In the genomic region with DNA sequence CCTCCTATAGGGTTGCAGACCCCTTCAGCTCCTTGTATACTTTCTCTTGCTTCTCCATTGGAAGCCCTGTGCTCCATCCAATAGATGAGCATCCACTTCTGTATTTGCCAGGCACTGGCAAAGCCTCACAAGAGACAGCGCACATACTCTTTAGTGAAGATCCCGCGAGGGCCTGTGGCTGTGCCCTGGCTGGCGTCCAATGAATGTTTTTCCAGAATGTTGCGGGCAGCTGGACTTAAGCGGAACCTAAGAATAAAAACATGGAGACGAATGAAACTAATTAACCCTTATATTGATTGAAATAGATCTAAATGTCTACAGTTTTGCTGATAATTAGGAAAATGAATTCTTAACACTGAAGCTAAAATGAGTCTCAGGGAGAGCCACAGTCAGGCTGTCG, we compare ENCODE assay signal across 17 mouse cellular contexts. TPM values are rescaled to one million over a fixed set of nuclear protein-coding genes. Genes with fewer than 3 reads are reported as not detected.
DNase-seq lines count a peak whose midpoint lies in the region; ATAC-seq and TF ChIP-seq lines count a peak whose summit lies in the region.
"Had no signal": no experiment of that assay in that cellular context is flagged by ENCODE, and none has a peak within 500 bp of the region (broad histone marks: within the 10 kb centered on the region; RNA-seq: fewer than 3 reads in every experiment).

No protein-coding gene starts in this region.

- H3K36me3 ChIP-seq in embryonic facial prominence, embryonic 14.5 days (ENCODE audit: control insufficient read depth, insufficient read depth, low read length): peaks cover 22% of the 10 kb centered on the region; the same call in 1 of the 2 replicates
- H3K36me3 ChIP-seq in embryonic facial prominence, embryonic 10.5 days (replicated peaks): peaks cover 32% of the 10 kb centered on the region
- H3K36me3 ChIP-seq in kidney, adult 2 months (ENCODE audit: control insufficient read depth, insufficient read depth, low read length): no peaks in the 10 kb centered on the region; the same call in 1 of the 2 replicates
- peaks cover 3% of the 10 kb centered on the region for H3K36me3 ChIP-seq in midbrain, embryonic 14.5 days (ENCODE audit: control insufficient read depth, insufficient read depth, low read length)
- H3K36me3 ChIP-seq in midbrain, embryonic 16.5 days (ENCODE audit: control insufficient read depth, insufficient read depth, low read length): peaks cover 5% of the 10 kb centered on the region; the same call in 1 of the 2 replicates
- peaks cover under 1% of the 10 kb centered on the region; the same call in 1 of the 2 replicates for H3K36me3 ChIP-seq in hindbrain, embryonic 16.5 days (ENCODE audit: control insufficient read depth, insufficient read depth, low read length)

- no peak overlapping the region for H3K9ac ChIP-seq in embryonic facial prominence, embryonic 14.5 days (ENCODE audit: low read depth, low read length)
- H3K9ac ChIP-seq in midbrain, embryonic 14.5 days (replicated peaks; ENCODE audit: low read length): no peak overlapping the region
- no peak overlapping the region for H3K9ac ChIP-seq in midbrain, embryonic 16.5 days (ENCODE audit: low read depth, low read length)
- no peak overlapping the region for H3K9ac ChIP-seq in hindbrain, embryonic 16.5 days (ENCODE audit: low read depth, low read length)
- H3K9ac ChIP-seq: embryonic facial prominence, embryonic 13.5 days; forebrain, postnatal 0 days; kidney, embryonic 15.5 days; liver, embryonic 14.5 days; midbrain, embryonic 12.5 days; neural tube, embryonic 15.5 days had no signal

- intact Hi-C loops in gastrocnemius, postnatal 14 days (cut with DNase I; ENCODE audit: low total_unique reads): no loop called here

- 70% methylated on average over 8 of the region's 8 CpGs for WGBS in embryonic facial prominence, embryonic 14.5 days
- WGBS in embryonic facial prominence, embryonic 10.5 days: 93% methylated on average over 8 of the region's 8 CpGs
- WGBS in kidney, adult 2 months: 66% methylated on average over 8 of the region's 8 CpGs
- 73% methylated on average over 8 of the region's 8 CpGs for WGBS in midbrain, embryonic 14.5 days
- WGBS in midbrain, embryonic 16.5 days: 64% methylated on average over 8 of the region's 8 CpGs
- WGBS in hindbrain, embryonic 16.5 days: 47% methylated on average over 8 of the region's 8 CpGs

- DNase-seq in embryonic facial prominence, embryonic 14.5 days (ENCODE audit: low spot score): peak; percentile 38
- DNase-seq in embryonic facial prominence, embryonic 10.5 days (ENCODE audit: low spot score): no peak
- DNase-seq in kidney, postnatal 10 days: peak; percentile 41
- DNase-seq in kidney, adult 2 months: no peak
- peak; percentile 47 for DNase-seq in midbrain, embryonic 14.5 days
- DNase-seq in gastrocnemius, postnatal 14 days: peak; percentile 41
- DNase-seq: cerebellum, adult 2 months; forebrain, postnatal 0 days; right cerebral cortex, postnatal 25 days; thymus, adult 2 months had no signal

- ATAC-seq in embryonic facial prominence, embryonic 14.5 days (ENCODE audit: low read depth): no peak
- ATAC-seq in midbrain, embryonic 14.5 days (ENCODE audit: low FRiP score, low TSS enrichment): no peak
- ATAC-seq in midbrain, embryonic 16.5 days: no peak
- no peak for ATAC-seq in hindbrain, embryonic 16.5 days
- ATAC-seq: forebrain, postnatal 0 days had no signal

- H3K4me2 ChIP-seq in embryonic facial prominence, embryonic 14.5 days (ENCODE audit: low read depth, low read length): no peak overlapping the region
- no peak overlapping the region for H3K4me2 ChIP-seq in midbrain, embryonic 14.5 days (ENCODE audit: low read length)
- H3K4me2 ChIP-seq in midbrain, embryonic 16.5 days (ENCODE audit: low read length): no peak overlapping the region
- H3K4me2 ChIP-seq in hindbrain, embryonic 16.5 days (ENCODE audit: low read length): no peak overlapping the region
- H3K4me2 ChIP-seq: embryonic facial prominence, embryonic 13.5 days; kidney, embryonic 15.5 days; midbrain, embryonic 12.5 days; neural tube, embryonic 15.5 days had no signal

- H3K4me3 ChIP-seq in embryonic facial prominence, embryonic 14.5 days (ENCODE audit: low read depth, low read length): no peak overlapping the region
- H3K4me3 ChIP-seq in embryonic facial prominence, embryonic 10.5 days: no peak overlapping the region
- H3K4me3 ChIP-seq in kidney, adult 2 months (ENCODE audit: insufficient read depth, low read depth, low read length): no peak overlapping the region
- H3K4me3 ChIP-seq in midbrain, embryonic 14.5 days (replicated peaks; ENCODE audit: low read depth, low read length): no peak overlapping the region
- H3K4me3 ChIP-seq in midbrain, embryonic 16.5 days (ENCODE audit: low read depth, low read length): no peak overlapping the region
- H3K4me3 ChIP-seq in hindbrain, embryonic 16.5 days (ENCODE audit: low read length): no peak overlapping the region
- H3K4me3 ChIP-seq: embryonic facial prominence, embryonic 13.5 days; kidney, embryonic 15.5 days; midbrain, embryonic 12.5 days; neural tube, embryonic 15.5 days had no signal

- H3K27ac ChIP-seq in embryonic facial prominence, embryonic 14.5 days (replicated peaks; ENCODE audit: low read depth, low read length): no peak overlapping the region
- no peak overlapping the region for H3K27ac ChIP-seq in embryonic facial prominence, embryonic 10.5 days (replicated peaks)
- H3K27ac ChIP-seq in kidney, adult 2 months (ENCODE audit: insufficient read depth, low read depth, low read length): no peak overlapping the region
- no peak overlapping the region for H3K27ac ChIP-seq in midbrain, embryonic 14.5 days (replicated peaks; ENCODE audit: low read depth, low read length)
- no peak overlapping the region for H3K27ac ChIP-seq in midbrain, embryonic 16.5 days (ENCODE audit: low read length)
- no peak overlapping the region for H3K27ac ChIP-seq in hindbrain, embryonic 16.5 days (ENCODE audit: low read depth, low read length)
- H3K27ac ChIP-seq: embryonic facial prominence, embryonic 13.5 days; kidney, embryonic 15.5 days; liver, embryonic 14.5 days; midbrain, embryonic 12.5 days; neural tube, embryonic 15.5 days had no signal

- no peak for TF ChIP-seq CTCF in kidney, adult 2 months (conservative IDR thresholded peaks at IDR 0.05; ENCODE audit: insufficient read depth, insufficient read length, low read depth, low read length)

- H3K4me1 ChIP-seq in embryonic facial prominence, embryonic 14.5 days (ENCODE audit: control insufficient read depth, insufficient read depth, low read length): no peaks in the 10 kb centered on the region
- no peaks in the 10 kb centered on the region for H3K4me1 ChIP-seq in embryonic facial prominence, embryonic 10.5 days
- H3K4me1 ChIP-seq in kidney, adult 2 months (ENCODE audit: control insufficient read depth, insufficient read depth, low read length): peaks cover 6% of the 10 kb centered on the region; the same call in 1 of the 2 replicates
- H3K4me1 ChIP-seq in midbrain, embryonic 14.5 days (ENCODE audit: control insufficient read depth, insufficient read depth, low read length): no peaks in the 10 kb centered on the region
- H3K4me1 ChIP-seq in midbrain, embryonic 16.5 days (ENCODE audit: control insufficient read depth, insufficient read depth, low read length): no peaks in the 10 kb centered on the region
- H3K4me1 ChIP-seq in hindbrain, embryonic 16.5 days (ENCODE audit: control insufficient read depth, insufficient read depth, low read depth, low read length): no peaks in the 10 kb centered on the region
- H3K4me1 ChIP-seq: embryonic facial prominence, embryonic 13.5 days; kidney, embryonic 15.5 days; neural tube, embryonic 15.5 days had no signal

- H3K27me3 ChIP-seq in embryonic facial prominence, embryonic 14.5 days (replicated peaks; ENCODE audit: control insufficient read depth, insufficient read depth, low read length): no peaks in the 10 kb centered on the region
- H3K27me3 ChIP-seq in embryonic facial prominence, embryonic 10.5 days (replicated peaks; ENCODE audit: low read depth, poor library complexity, severe bottlenecking): no peaks in the 10 kb centered on the region
- no peaks in the 10 kb centered on the region for H3K27me3 ChIP-seq in kidney, adult 2 months (replicated peaks; ENCODE audit: control insufficient read depth, insufficient read depth, low read length)
- H3K27me3 ChIP-seq in midbrain, embryonic 14.5 days (ENCODE audit: control insufficient read depth, insufficient read depth, low read length): no peaks in the 10 kb centered on the region
- no peaks in the 10 kb centered on the region for H3K27me3 ChIP-seq in midbrain, embryonic 16.5 days (ENCODE audit: control insufficient read depth, insufficient read depth, low read depth, low read length)
- H3K27me3 ChIP-seq in hindbrain, embryonic 16.5 days (replicated peaks; ENCODE audit: control insufficient read depth, insufficient read depth, low read length): no peaks in the 10 kb centered on the region
- H3K27me3 ChIP-seq: embryonic facial prominence, embryonic 13.5 days; kidney, embryonic 15.5 days; midbrain, embryonic 12.5 days; neural tube, embryonic 15.5 days had no signal

- no peaks in the 10 kb centered on the region for H3K9me3 ChIP-seq in embryonic facial prominence, embryonic 14.5 days (ENCODE audit: control insufficient read depth, low read length)
- H3K9me3 ChIP-seq in embryonic facial prominence, embryonic 10.5 days: no peaks in the 10 kb centered on the region
- H3K9me3 ChIP-seq in midbrain, embryonic 14.5 days (ENCODE audit: control insufficient read depth, low read length): no peaks in the 10 kb centered on the region
- H3K9me3 ChIP-seq in midbrain, embryonic 16.5 days (replicated peaks; ENCODE audit: control insufficient read depth, low read length, poor library complexity, severe bottlenecking): no peaks in the 10 kb centered on the region
- H3K9me3 ChIP-seq in hindbrain, embryonic 16.5 days (ENCODE audit: control insufficient read depth, low read length): no peaks in the 10 kb centered on the region
- H3K9me3 ChIP-seq: embryonic facial prominence, embryonic 13.5 days; kidney, embryonic 15.5 days; midbrain, embryonic 12.5 days; neural tube, embryonic 15.5 days had no signal

- TF ChIP-seq POLR2A in kidney, adult 2 months (IDR thresholded peaks at IDR 0.05; ENCODE audit: low read depth, low read length): no peak

RNA-seq across cellular contexts. Expression of a gene that starts 32.4 kb away (rescaled TPM):
- polyA plus RNA-seq in embryonic facial prominence, embryonic 14.5 days (2014; fragmentation: Nextera tagmentation; extraction: Ambion mirVana): 36.6 and 41.1 TPM in 2 replicates
- 40.5 and 44.9 TPM in 2 replicates for polyA plus RNA-seq in embryonic facial prominence, embryonic 10.5 days (2016; fragmentation: Nextera tagmentation; extraction: Ambion mirVana)
- 27.9 and 37.2 TPM in 2 replicates for polyA plus RNA-seq in kidney, adult 2 months (2012; rRNA removed)
- polyA plus RNA-seq in midbrain, embryonic 14.5 days (2014; fragmentation: Nextera tagmentation; extraction: Ambion mirVana): 66.9 and 67.1 TPM in 2 replicates
- 70.9 and 74.8 TPM in 2 replicates for polyA plus RNA-seq in midbrain, embryonic 16.5 days (2015; fragmentation: Nextera tagmentation; extraction: Ambion mirVana)
- total RNA-seq in gastrocnemius, postnatal 14 days (2021): 10 to 100 TPM; 79.1 to 97.1 TPM
- 73.7 and 78.3 TPM in 2 replicates for polyA plus RNA-seq in hindbrain, embryonic 16.5 days (2015; fragmentation: Nextera tagmentation; extraction: Ambion mirVana)

RNA-seq across cellular contexts. Expression of a gene that starts 32.6 kb away (rescaled TPM):
- 80.0 and 90.8 TPM in 2 replicates for polyA plus RNA-seq in embryonic facial prominence, embryonic 14.5 days (2014; fragmentation: Nextera tagmentation; extraction: Ambion mirVana)
- polyA plus RNA-seq in embryonic facial prominence, embryonic 10.5 days (2016; fragmentation: Nextera tagmentation; extraction: Ambion mirVana): 65.9 and 74.8 TPM in 2 replicates
- polyA plus RNA-seq in kidney, adult 2 months (2012; rRNA removed): 18.7 and 24.4 TPM in 2 replicates
- polyA plus RNA-seq in midbrain, embryonic 14.5 days (2014; fragmentation: Nextera tagmentation; extraction: Ambion mirVana): 48.2 and 49.0 TPM in 2 replicates
- 43.0 and 43.3 TPM in 2 replicates for polyA plus RNA-seq in midbrain, embryonic 16.5 days (2015; fragmentation: Nextera tagmentation; extraction: Ambion mirVana)
- 10 to 100 TPM; 28.7 to 33.8 TPM for total RNA-seq in gastrocnemius, postnatal 14 days (2021)
- 49.2 and 54.8 TPM in 2 replicates for polyA plus RNA-seq in hindbrain, embryonic 16.5 days (2015; fragmentation: Nextera tagmentation; extraction: Ambion mirVana)

Comparison
In these comparisons a context has a peak if more than half of its experiments do, and no peak if none do; other contexts are left out.
1. DNase-seq: peak in embryonic facial prominence, embryonic 14.5 days (single experiment), kidney, postnatal 10 days (single experiment), midbrain, embryonic 14.5 days (single experiment) and gastrocnemius, postnatal 14 days (single experiment); none in embryonic facial prominence, embryonic 10.5 days (single experiment) and kidney, adult 2 months (single experiment).